Mouse (Mus musculus): ENCODE results near the gene Spdl1.

Gene Spdl1

DNA sequence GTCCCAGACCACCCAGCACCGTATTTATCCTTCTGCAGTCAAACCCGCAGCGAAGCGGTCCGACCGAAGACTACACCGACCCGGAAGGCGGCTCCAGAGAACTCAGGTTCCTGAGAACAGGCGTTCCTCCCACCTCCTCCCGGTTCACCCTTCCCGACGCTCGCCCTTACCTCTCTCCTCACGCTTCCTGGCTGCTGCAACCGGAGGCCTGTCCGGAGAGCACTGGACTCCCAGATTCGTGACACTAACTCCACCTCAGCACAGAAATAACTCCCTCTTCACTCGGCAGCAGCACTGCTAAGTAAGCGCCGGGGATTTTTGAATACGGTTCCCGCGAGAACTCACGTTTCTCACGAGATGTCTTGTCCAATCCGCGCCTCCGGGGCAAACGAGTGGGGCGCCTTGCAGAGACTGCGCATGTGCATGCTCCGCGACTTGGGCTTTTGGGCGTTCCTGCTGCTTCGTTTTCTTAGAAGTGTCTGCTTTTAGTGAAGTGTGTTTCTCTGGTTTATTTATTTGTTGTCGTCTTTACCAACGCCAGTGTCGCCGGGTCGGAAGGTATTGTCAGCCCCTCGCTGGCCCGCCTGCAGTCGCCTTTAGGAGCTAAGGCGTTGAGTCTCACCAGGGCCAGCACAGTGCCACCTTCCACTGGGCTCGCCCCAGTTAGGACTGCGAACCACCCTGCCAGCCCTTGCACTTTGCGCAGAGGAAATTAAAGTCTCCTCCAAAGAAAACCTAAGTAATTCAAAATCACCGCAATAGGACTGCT lies at the start of gene Spdl1:
Gene Spdl1, minus strand, starts transcription at position 324 of the 769 bp plus-strand sequence.
- TF ChIP-seq GATA4 (IDR thresholded peaks at IDR 0.05; ENCODE audit: insufficient replicate concordance, low read length), result no peak

GRCm38 (mm10) chr11:34881528-34881927 lies 48.1 kb upstream of the Spdl1 start:
- TF ChIP-seq GATA4 (IDR thresholded peaks at IDR 0.05; ENCODE audit: insufficient replicate concordance, low read length), result no peak

- no peak for TF ChIP-seq GATA4 (IDR thresholded peaks at IDR 0.05; ENCODE audit: insufficient replicate concordance, low read length)
Observed at GRCm38 (mm10) chr11:34879678-34880077, 46.2 kb upstream of the Spdl1 start.

GRCm38 (mm10) chr11:34873861-34874260 lies 40.4 kb upstream of the Spdl1 start:
- TF ChIP-seq GATA4 (IDR thresholded peaks at IDR 0.05; ENCODE audit: insufficient replicate concordance, low read length), result no peak

DNA sequence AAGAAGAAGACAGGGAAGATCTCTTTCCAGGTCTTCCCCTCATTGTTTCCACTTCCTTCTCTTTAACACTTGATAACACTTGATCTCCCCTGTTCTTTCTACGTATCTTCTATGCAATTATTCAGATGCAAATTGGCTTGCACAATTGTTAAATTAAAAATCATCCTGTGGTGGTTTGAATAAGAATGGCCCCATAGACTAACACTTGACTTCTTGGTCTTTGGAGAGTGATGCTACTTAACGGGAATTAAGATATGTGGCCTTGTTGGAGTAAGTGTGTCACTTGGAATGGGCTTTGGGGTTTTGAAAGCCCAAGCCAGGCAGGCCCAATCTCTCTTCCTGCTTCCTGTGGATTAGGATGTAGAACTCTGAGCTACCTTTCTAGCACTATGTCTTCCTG lies 39.0 kb upstream of the Spdl1 start:
- no peak for TF ChIP-seq GATA4 (IDR thresholded peaks at IDR 0.05; ENCODE audit: insufficient replicate concordance, low read length)

GRCm38 (mm10) chr11:34871991-34872390 lies 38.5 kb upstream of the Spdl1 start:
- no peak for TF ChIP-seq GATA4 (IDR thresholded peaks at IDR 0.05; ENCODE audit: insufficient replicate concordance, low read length)

- TF ChIP-seq GATA4 (IDR thresholded peaks at IDR 0.05; ENCODE audit: insufficient replicate concordance, low read length), result no peak
Observed at GRCm38 (mm10) chr11:34871456-34871855, 38.0 kb upstream of the Spdl1 start.

DNA sequence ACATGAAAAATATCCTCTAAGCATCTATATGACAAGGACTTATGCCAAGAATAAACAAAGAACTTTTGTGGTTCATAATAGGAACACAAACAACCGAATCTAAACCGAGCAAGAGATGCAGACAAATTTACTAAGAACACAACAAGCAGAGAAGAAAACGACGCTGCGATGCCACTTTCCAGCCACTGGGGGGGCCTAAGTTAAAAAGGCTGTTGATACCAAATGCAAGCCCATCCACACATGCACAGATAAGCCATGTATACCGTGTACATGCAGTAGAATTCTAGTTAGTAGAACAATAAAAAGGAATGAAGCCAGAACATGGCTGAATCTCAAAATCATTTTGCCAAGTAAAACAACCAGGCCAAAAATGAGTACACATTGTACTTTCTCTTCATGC lies 35.2 kb upstream of the Spdl1 start:
- TF ChIP-seq GATA4 (IDR thresholded peaks at IDR 0.05; ENCODE audit: insufficient replicate concordance, low read length), result no peak

- TF ChIP-seq GATA4 (IDR thresholded peaks at IDR 0.05; ENCODE audit: insufficient replicate concordance, low read length), result no peak
Observed at GRCm38 (mm10) chr11:34865741-34866270, 32.4 kb upstream of the Spdl1 start.

GRCm38 (mm10) chr11:34865181-34865580 lies 31.7 kb upstream of the Spdl1 start:
- TF ChIP-seq GATA4 (IDR thresholded peaks at IDR 0.05; ENCODE audit: insufficient replicate concordance, low read length), result no peak

- TF ChIP-seq GATA4 (IDR thresholded peaks at IDR 0.05; ENCODE audit: insufficient replicate concordance, low read length), result no peak
Observed at GRCm38 (mm10) chr11:34856652-34857051, 23.2 kb upstream of the Spdl1 start.

- TF ChIP-seq GATA4 (IDR thresholded peaks at IDR 0.05; ENCODE audit: insufficient replicate concordance, low read length), result no peak
Observed at GRCm38 (mm10) chr11:34846268-34846652, 12.8 kb upstream of the Spdl1 start.

DNA sequence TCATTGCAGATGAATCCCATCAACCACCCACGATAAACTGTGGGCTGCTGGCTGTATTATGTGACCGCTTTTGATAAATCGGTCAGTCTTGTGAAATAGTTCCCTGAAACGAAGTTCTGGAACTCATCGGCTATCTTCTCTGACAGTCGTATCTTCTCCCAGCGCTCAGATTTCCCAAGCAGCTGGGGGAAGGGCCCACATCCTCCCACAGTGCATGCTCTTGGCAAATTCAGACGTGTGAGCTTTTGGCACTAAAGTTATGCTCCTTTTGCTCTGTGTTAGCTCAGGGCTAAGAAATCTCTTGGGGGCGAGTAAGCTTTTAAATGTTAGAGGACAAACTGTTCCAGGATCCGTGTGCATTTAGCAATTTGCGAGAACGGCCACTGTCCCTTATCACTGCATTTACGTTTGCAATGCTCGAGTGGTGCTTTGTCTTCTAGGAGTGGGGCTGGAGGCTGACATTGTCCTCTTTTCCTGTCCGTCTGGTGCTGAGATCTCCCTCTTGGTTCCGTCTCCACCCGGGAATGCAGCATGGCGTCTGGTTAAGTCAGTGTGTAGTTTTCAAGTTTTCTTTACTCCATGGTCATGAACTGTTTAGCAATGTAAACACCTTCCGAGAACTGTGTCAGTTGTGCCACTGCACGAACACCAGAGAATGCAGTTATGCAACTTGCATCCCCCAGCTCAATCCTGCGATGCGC lies 12.3 kb upstream of the Spdl1 start:
- no peak for TF ChIP-seq GATA4 (IDR thresholded peaks at IDR 0.05; ENCODE audit: insufficient replicate concordance, low read length)

- TF ChIP-seq GATA4 (IDR thresholded peaks at IDR 0.05; ENCODE audit: insufficient replicate concordance, low read length), result no peak
Observed at GRCm38 (mm10) chr11:34843517-34843916, 10.1 kb upstream of the Spdl1 start.

GRCm38 (mm10) chr11:34840283-34840682 lies 6.8 kb upstream of the Spdl1 start:
- no peak for TF ChIP-seq GATA4 (IDR thresholded peaks at IDR 0.05; ENCODE audit: insufficient replicate concordance, low read length)

- no peak for TF ChIP-seq GATA4 (IDR thresholded peaks at IDR 0.05; ENCODE audit: insufficient replicate concordance, low read length)
Observed at GRCm38 (mm10) chr11:34839051-34839450, 5.6 kb upstream of the Spdl1 start.
